Mouse (Mus musculus) ovary, postnatal 14 days (tissue): ENCODE data around the gene Bmpr2.

ENCODE experiments used
- DNase-seq: peaks from one replicate; pipeline ENCODE4 v3.0.0; 2022; ENCODE audit warnings: low spot score

Gene Bmpr2

DNA sequence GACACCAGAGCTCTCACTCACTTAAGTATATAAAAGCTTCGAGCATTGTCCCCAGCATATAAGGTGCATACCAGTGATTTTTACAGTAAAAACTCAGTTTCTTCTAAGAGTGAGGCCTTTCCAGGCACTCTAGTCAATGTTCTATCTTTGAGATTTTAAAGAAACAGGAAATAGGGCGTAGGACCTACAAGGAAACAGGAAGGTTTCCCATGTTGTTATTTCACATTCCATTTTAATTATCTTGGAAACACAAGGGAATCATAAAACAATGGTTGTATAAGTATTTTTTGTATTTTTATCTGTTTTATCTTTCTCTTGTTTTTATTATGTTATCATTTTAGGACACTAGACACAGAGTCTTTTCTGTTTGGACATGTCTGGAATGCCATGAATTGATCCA lies 34.7 kb downstream of the Bmpr2 start:
- DNase-seq: no peak

DNA sequence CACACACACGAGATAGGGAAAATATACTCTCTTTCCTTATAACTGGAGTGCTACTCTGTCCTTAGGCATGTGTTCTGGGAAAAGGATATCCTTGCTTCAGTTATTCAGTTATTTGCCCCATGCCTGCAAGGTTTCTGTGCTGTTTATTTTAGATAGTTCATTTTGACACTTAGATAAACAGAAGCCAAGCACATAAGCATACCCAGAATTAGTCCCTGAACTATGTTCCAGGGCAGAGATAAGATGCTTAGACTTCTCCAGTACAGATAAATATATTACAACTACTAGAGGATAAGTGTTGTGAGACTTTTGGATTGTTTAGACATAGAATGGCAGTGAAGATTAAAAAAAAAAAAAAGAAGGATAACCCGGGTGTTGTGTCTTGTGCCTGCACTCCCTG lies 41.2 kb downstream of the Bmpr2 start:
- DNase-seq: no peak

DNA sequence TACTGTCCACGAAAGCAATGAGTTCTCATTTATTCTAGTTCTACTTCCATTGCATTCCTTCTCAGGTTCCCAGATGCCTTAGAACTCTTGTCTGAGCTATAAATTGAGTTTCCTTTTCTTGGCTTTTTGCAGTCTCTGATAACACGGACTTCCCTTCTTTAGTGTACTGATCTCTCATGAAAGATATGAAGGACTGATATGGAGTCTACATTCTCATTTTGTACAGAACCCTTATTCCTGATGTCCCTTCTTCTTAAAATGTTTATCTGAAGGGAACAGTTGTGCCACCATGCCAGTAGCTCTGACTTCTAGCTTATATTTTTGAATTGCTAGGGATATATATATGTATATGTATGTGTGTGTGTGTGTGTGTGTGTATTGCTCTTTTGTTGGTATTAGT lies 46.7 kb downstream of the Bmpr2 start:
- DNase-seq: no peak

- DNase-seq: no peak
These were observed 49.6 kb downstream of the Bmpr2 start for GRCm38 (mm10) chr1:59812782-59813181.

GRCm38 (mm10) chr1:59825421-59825820 lies 62.2 kb downstream of the Bmpr2 start:
- no peak for DNase-seq

GRCm38 (mm10) chr1:59826583-59826982 lies 63.4 kb downstream of the Bmpr2 start:
- DNase-seq: no peak

DNA sequence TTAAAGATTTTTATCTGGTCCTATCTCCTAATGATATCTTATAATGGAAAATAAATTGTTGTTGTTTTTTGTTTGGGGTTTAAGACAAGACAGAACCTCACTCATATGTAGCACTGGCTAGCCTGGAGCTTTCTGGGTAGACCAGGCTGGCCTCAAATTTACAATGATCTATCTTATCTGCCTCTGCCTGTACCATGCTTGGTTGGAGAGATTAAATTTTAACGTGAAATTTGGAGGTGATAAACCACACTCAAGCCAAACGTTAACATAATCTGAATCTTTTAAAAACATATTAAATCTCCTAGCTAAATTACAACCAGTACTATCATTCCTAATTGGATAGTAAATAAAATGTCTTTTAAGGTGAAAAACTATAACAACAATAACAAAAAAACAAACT lies 66.2 kb downstream of the Bmpr2 start:
- DNase-seq: no peak

DNA sequence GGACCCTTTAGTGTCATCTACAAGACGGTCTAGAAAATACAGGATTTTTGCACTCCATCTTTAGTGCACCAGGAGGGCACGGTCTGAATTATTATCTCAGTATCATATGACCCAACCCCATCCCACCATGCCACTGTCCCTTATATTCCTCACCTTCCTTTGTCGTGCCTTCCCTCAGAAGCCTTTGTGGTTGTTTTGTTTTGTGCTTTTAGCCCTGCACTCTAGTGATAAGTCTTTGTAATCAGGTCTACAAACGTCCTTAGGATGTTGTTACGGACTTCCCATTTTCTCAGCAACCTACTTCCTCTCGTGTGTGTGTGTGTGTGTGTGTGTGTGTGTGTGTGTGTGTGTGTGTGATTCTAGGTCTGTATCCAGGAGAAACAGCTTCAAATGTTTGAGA lies 67.0 kb downstream of the Bmpr2 start:
- DNase-seq: no peak

- DNase-seq: no peak
These were observed 70.5 kb downstream of the Bmpr2 start for GRCm38 (mm10) chr1:59833723-59834122.

DNA sequence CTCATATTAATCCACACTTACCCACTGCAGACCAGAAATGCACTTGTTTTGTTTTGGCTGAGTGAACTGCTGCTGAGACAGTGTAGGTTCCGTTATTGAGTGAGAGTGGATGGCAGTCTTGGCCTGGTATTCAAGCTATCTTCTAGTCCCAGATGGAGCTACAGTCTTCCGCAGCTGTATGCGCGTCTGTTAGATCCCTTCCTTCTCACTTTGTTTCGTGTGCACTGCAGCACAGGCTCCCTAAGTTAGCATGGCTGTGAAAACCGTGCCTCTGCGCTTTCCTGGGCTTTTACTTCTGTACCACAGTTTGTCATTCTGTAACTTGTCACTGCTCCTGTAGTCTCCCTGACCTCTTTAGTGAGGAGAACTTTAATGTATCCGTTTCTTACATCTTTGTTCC lies 85.1 kb downstream of the Bmpr2 start:
- no peak for DNase-seq

GRCm38 (mm10) chr1:59859046-59859445 lies 95.8 kb downstream of the Bmpr2 start:
- no peak for DNase-seq

DNA sequence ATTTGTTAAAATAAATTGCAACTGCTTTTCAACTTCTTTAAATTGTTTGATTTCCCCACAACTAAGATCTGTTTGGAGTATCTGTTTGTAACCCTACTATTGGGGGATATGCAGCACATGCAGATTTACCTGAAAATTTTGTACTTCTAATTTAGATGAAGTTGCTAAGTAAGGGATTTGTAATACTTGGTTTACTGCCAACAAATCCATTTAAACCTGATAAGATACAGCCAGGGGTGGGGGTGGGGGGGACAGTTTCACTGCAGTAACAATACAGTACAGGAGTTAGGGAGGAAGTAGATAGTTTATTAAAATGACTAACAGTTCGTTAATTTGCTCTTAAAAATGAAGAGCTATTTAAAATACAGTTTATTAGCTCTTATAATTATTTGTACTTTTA lies 98.9 kb downstream of the Bmpr2 start:
- no peak for DNase-seq

GRCm38 (mm10) chr1:59868041-59868440 lies 104.8 kb downstream of the Bmpr2 start:
- DNase-seq: no peak

- DNase-seq: no peak
These were observed 110.8 kb downstream of the Bmpr2 start for GRCm38 (mm10) chr1:59874023-59874422.

GRCm38 (mm10) chr1:59878098-59878497 lies 114.9 kb downstream of the Bmpr2 start:
- no peak for DNase-seq

GRCm38 (mm10) chr1:59883349-59884134 lies 120.3 kb downstream of the Bmpr2 start:
- peak; percentile 65 for DNase-seq

DNA sequence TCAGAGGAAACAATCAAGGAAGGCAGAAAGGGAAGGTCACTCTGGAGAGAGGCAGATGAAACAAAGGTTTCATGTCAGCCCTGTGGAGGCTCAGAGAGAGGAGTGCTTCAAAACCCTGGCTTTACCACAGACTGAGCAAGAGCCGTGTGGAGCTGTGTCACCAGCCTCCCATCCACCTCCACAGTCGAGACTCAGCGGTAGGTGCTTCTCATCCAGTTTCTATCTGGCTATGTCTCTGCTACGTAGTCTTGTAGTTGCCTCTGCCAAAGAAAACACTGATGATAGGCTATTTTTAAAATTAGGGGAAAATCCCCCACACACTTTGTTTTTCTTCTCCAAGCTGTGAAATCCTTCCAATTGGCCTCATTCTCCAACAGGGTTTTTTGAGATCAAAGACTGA lies 123.7 kb downstream of the Bmpr2 start:
- DNase-seq: no peak

- DNase-seq: no peak
These were observed 124.8 kb downstream of the Bmpr2 start for GRCm38 (mm10) chr1:59888018-59888417.

DNA sequence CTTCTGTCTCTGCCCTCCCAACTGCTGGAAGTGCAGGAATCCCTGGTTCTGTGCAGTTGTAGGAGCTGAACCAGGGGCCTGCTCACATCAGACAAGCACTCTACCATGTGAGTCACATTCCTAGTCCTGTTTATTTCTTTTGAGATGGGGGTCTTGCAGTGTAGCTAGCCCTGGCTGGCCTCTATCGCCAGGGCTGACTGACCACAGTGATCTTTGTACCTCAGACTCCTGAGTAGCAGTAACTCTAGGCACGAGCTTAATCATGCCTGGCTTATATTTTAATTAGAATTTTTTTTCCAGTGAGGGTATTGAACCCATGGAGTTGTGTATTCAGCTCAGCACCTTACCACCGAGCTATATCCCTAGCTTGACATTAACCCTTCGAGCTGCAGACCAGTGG lies 128.0 kb downstream of the Bmpr2 start:
- DNase-seq: no peak

DNA sequence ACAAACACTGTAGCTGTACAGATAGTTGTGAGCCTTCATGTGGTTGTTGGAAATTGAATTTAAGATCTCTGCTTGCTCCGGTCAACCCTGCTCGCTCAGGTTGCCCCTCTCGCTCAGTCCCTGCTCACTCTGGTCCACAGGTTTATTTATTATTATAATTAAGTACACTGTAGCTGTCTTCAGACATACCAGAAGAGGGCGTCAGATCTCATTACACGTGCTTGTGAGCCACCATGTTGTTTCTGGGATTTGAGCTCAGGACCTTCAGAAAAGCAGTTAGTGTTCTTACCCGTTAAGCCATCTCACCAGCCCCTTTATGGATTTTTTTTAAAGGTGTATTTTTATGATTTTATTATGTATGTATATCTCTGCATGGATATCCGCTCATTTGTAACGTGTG lies 129.6 kb downstream of the Bmpr2 start:
- DNase-seq: no peak

GRCm38 (mm10) chr1:59894025-59894424 lies 130.8 kb downstream of the Bmpr2 start:
- no peak for DNase-seq

- no peak for DNase-seq
These were observed 132.3 kb downstream of the Bmpr2 start for GRCm38 (mm10) chr1:59895456-59895855.

DNA sequence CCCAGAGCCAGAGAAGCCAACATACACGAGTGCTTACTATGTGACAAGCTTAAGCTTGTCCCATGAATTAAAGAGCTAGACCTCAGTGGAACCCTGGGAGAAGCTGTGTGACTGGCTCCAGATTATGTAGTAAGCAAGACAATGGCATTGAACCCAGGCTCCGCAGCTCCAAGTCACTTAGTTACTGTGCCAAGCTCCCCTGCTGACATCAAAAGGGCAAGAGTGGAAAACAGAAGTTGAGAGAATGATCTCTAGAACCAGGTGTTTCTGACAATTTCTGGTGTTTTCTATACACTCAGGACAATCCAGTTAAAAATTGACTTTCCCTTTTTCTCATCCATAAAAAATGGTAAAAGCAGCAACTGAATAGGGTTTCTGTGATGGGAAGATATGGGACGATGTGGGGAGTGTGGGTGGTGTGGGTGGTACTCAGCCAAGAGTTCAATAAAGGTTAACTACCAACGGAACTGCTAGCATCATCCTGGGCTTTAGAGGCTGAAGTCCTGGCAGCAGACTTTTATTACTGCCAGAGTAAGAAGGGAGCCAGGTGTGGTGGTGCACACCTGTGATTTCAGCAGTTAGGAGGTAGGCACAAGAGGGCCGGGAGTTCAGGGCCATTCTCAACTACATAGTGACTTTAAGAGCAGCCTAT lies 134.1 kb downstream of the Bmpr2 start:
- no peak for DNase-seq

- DNase-seq: no peak
These were observed 136.5 kb downstream of the Bmpr2 start for GRCm38 (mm10) chr1:59899679-59900078.
